Mouse (Mus musculus) testis, adult 2 months (tissue): ENCODE data around the gene Pla2g12a.
A peak's percentile ranks its signal among the peaks of the same experiment; 100 is the strongest.

Experiments
- CTCF ChIP-seq: fragments of 200-500 bp; IDR thresholded peaks from 2 replicates; pipeline ENCODE4 v1.5.1; 2012; ENCODE audit warnings: low read depth, mild to moderate bottlenecking, inconsistent platforms, low read length, moderate library complexity; ENCODE audit not compliant: control insufficient read depth, insufficient read depth, insufficient replicate concordance
- POLR2A ChIP-seq: fragments of 200-500 bp; IDR thresholded peaks from 2 replicates; pipeline ENCODE4 v1.6.1; 2012; ENCODE audit warnings: low read depth, mild to moderate bottlenecking, inconsistent platforms, low read length, moderate library complexity; ENCODE audit not compliant: control insufficient read depth

- TF ChIP-seq POLR2A: no peak
- peak; percentile 100 for TF ChIP-seq CTCF
These were observed 14.7 kb upstream of the Pla2g12a start for GRCm38 (mm10) chr3:129863698-129864097.
